14 mouse cellular contexts compared by ENCODE assay signal in the genomic region with DNA sequence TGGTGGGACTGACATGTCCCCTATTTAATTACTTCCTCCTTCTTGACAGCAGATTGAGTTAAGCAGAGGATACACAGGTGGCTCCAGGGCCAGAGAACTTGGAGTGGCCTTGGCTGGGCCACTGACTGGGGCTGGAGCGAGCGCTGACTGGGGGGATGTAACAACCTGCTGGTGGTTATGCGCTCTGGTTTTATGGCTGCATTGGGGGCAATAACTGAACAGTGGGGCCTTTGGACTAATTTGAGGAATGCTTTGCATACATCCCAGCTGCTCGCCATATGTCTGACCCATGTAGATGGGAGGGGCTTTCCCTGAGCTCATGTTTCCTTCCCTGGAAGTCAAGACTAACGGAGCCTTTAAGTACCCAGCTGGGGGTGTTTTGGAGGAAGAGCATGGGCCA.
A peak's percentile ranks its signal among the peaks of the same experiment; 100 is the strongest.
DNase-seq lines count a peak whose midpoint lies in the region; ATAC-seq and TF ChIP-seq lines count a peak whose summit lies in the region.
"Had no signal": no experiment of that assay in that cellular context is flagged by ENCODE, and none has a peak within 500 bp of the region (broad histone marks: within the 10 kb centered on the region; RNA-seq: fewer than 3 reads in every experiment).

No protein-coding gene starts in this region.

- H3K4me3 ChIP-seq in kidney, postnatal 0 days (replicated peaks; ENCODE audit: low read depth, low read length): no peak overlapping the region
- no peak overlapping the region for H3K4me3 ChIP-seq in embryonic facial prominence, embryonic 10.5 days
- H3K4me3 ChIP-seq in limb, embryonic 11.5 days (ENCODE audit: low read depth, low read length): no peak overlapping the region
- H3K4me3 ChIP-seq in neural tube, embryonic 14.5 days (ENCODE audit: low read depth, low read length): no peak overlapping the region
- no peak overlapping the region for H3K4me3 ChIP-seq in thymus, adult 2 months (ENCODE audit: control insufficient read depth, insufficient read depth, low read length)
- H3K4me3 ChIP-seq: heart, embryonic 10.5 days had no signal

- peak; percentile 16 for DNase-seq in kidney, postnatal 0 days (ENCODE audit: low spot score)
- no peak for DNase-seq in kidney, adult 18-20 months
- DNase-seq in embryonic facial prominence, embryonic 10.5 days (ENCODE audit: low spot score): peak; percentile 57
- DNase-seq in limb, embryonic 11.5 days (ENCODE audit: low spot score): peak; percentile 79
- no peak for DNase-seq in adrenal gland, postnatal 36 days
- DNase-seq in thymus, adult 2 months: no peak
- no peak for DNase-seq in gastrocnemius, adult 8-10 months (ENCODE audit: low spot score in 2 of 2)
- DNase-seq: kidney, adult 2 months; layer of hippocampus, adult 9-11 months; lung, adult 2 months had no signal

- H3K9me3 ChIP-seq in kidney, postnatal 0 days (replicated peaks; ENCODE audit: low read length): no peaks in the 10 kb centered on the region
- no peaks in the 10 kb centered on the region for H3K9me3 ChIP-seq in embryonic facial prominence, embryonic 10.5 days
- H3K9me3 ChIP-seq in limb, embryonic 11.5 days (ENCODE audit: control insufficient read depth, low read length): no peaks in the 10 kb centered on the region
- no peaks in the 10 kb centered on the region for H3K9me3 ChIP-seq in neural tube, embryonic 14.5 days (ENCODE audit: control insufficient read depth, low read length)
- H3K9me3 ChIP-seq: heart, embryonic 10.5 days had no signal

- no peak overlapping the region for H3K4me2 ChIP-seq in kidney, postnatal 0 days (ENCODE audit: low read length)
- no peak overlapping the region for H3K4me2 ChIP-seq in limb, embryonic 11.5 days (ENCODE audit: low read depth, severe bottlenecking)
- no peak overlapping the region for H3K4me2 ChIP-seq in neural tube, embryonic 14.5 days (ENCODE audit: low read depth, low read length)

- ATAC-seq in kidney, postnatal 0 days (replicated peaks; ENCODE audit: low FRiP score, low read depth): no peak
- ATAC-seq in limb, embryonic 11.5 days (ENCODE audit: insufficient number of reproducible peaks, low FRiP score, low TSS enrichment, low read depth): peak; percentile 94
- peak; percentile 85 for ATAC-seq in neural tube, embryonic 14.5 days (ENCODE audit: low read depth)
- ATAC-seq: activated CD4-positive, CD25-positive, alpha-beta regulatory T cell, adult 4 months had no signal

- no peak for TF ChIP-seq CTCF in kidney, postnatal 0 days (IDR thresholded peaks at IDR 0.05; ENCODE audit: low read depth)
- no peak for TF ChIP-seq CTCF in thymus, adult 2 months (IDR thresholded peaks at IDR 0.05; ENCODE audit: borderline replicate concordance, control insufficient read depth, extremely low read depth, insufficient read depth, low read length, poor library complexity)

- WGBS in kidney, postnatal 0 days: 56% methylated on average over 5 of the region's 5 CpGs
- 55% methylated on average over 5 of the region's 5 CpGs for whole genome bisulfite sequencing in embryonic facial prominence, embryonic 10.5 days
- WGBS in limb, embryonic 11.5 days: 37% methylated on average over 5 of the region's 5 CpGs
- 29% methylated on average over 5 of the region's 5 CpGs for WGBS in neural tube, embryonic 14.5 days
- 94% methylated on average over 5 of the region's 5 CpGs for WGBS in thymus, adult 2 months

- no peaks in the 10 kb centered on the region for H3K4me1 ChIP-seq in kidney, postnatal 0 days (replicated peaks; ENCODE audit: insufficient read depth, low read length)
- peaks cover 6% of the 10 kb centered on the region; the same call in 1 of the 2 replicates for H3K4me1 ChIP-seq in embryonic facial prominence, embryonic 10.5 days
- peaks cover 3% of the 10 kb centered on the region; the same call in 1 of the 2 replicates for H3K4me1 ChIP-seq in limb, embryonic 11.5 days (ENCODE audit: control insufficient read depth, insufficient read depth, low read length)
- H3K4me1 ChIP-seq in neural tube, embryonic 14.5 days (ENCODE audit: control insufficient read depth, insufficient read depth, low read length): no peaks in the 10 kb centered on the region
- no peaks in the 10 kb centered on the region for H3K4me1 ChIP-seq in thymus, adult 2 months (replicated peaks; ENCODE audit: control insufficient read depth, insufficient read depth, low read length)
- H3K4me1 ChIP-seq: heart, embryonic 10.5 days had no signal

- H3K36me3 ChIP-seq in kidney, postnatal 0 days (ENCODE audit: insufficient read depth, low read length): no peaks in the 10 kb centered on the region
- no peaks in the 10 kb centered on the region for H3K36me3 ChIP-seq in embryonic facial prominence, embryonic 10.5 days (replicated peaks)
- H3K36me3 ChIP-seq in limb, embryonic 11.5 days (ENCODE audit: control insufficient read depth, insufficient read depth, low read length): no peaks in the 10 kb centered on the region
- H3K36me3 ChIP-seq in neural tube, embryonic 14.5 days (ENCODE audit: control insufficient read depth, insufficient read depth, low read length): no peaks in the 10 kb centered on the region
- no peaks in the 10 kb centered on the region for H3K36me3 ChIP-seq in thymus, adult 2 months (ENCODE audit: control insufficient read depth, insufficient read depth, low read length)
- H3K36me3 ChIP-seq: heart, embryonic 10.5 days had no signal

- H3K27ac ChIP-seq in kidney, postnatal 0 days: no peak overlapping the region
- no peak overlapping the region for H3K27ac ChIP-seq in embryonic facial prominence, embryonic 10.5 days (replicated peaks)
- no peak overlapping the region for H3K27ac ChIP-seq in limb, embryonic 11.5 days (replicated peaks; ENCODE audit: low read depth, low read length)
- H3K27ac ChIP-seq in neural tube, embryonic 14.5 days (ENCODE audit: low read depth, low read length): no peak overlapping the region
- H3K27ac ChIP-seq in thymus, adult 2 months (ENCODE audit: control insufficient read depth, insufficient read depth, low read length): no peak overlapping the region
- H3K27ac ChIP-seq: heart, embryonic 10.5 days; macrophage had no signal

- TF ChIP-seq POLR2A in thymus, adult 2 months (IDR thresholded peaks at IDR 0.05; ENCODE audit: control insufficient read depth, extremely low read depth, insufficient read depth, low read length, poor library complexity): no peak

- H3K9ac ChIP-seq in kidney, postnatal 0 days (ENCODE audit: low read depth, low read length): no peak overlapping the region
- no peak overlapping the region for H3K9ac ChIP-seq in limb, embryonic 11.5 days (ENCODE audit: low read length)
- H3K9ac ChIP-seq in neural tube, embryonic 14.5 days (replicated peaks; ENCODE audit: low read depth, low read length): no peak overlapping the region

- H3K27me3 ChIP-seq in kidney, postnatal 0 days (ENCODE audit: insufficient read depth, low read length): no peaks in the 10 kb centered on the region
- H3K27me3 ChIP-seq in embryonic facial prominence, embryonic 10.5 days (replicated peaks; ENCODE audit: low read depth, poor library complexity, severe bottlenecking): peaks cover 30% of the 10 kb centered on the region; the same call in 1 of the 2 replicates
- H3K27me3 ChIP-seq in limb, embryonic 11.5 days (ENCODE audit: control insufficient read depth, insufficient read depth, low read length): no peaks in the 10 kb centered on the region
- no peaks in the 10 kb centered on the region for H3K27me3 ChIP-seq in neural tube, embryonic 14.5 days (ENCODE audit: control insufficient read depth, insufficient read depth, low read length)
- H3K27me3 ChIP-seq in thymus, adult 2 months (ENCODE audit: control insufficient read depth, insufficient read depth, low read length): no peaks in the 10 kb centered on the region

Comparison
In these comparisons a context has a peak if more than half of its experiments do, and no peak if none do; other contexts are left out.
1. DNase-seq: peak in kidney, postnatal 0 days (single experiment), embryonic facial prominence, embryonic 10.5 days (single experiment) and limb, embryonic 11.5 days (single experiment); none in kidney, adult 18-20 months (single experiment), adrenal gland, postnatal 36 days (0 of 2), thymus, adult 2 months (single experiment) and gastrocnemius, adult 8-10 months (0 of 2).